Mouse (Mus musculus) liver, postnatal 0 days (tissue): ENCODE measurements around the gene Skint8.

Experiments used
- CTCF ChIP-seq: sonication (generic); IDR thresholded peaks from 2 replicates; pipeline ENCODE4 v1.5.1; 2016; ENCODE audit warnings: antibody characterized with exemption, low read depth
- EP300 ChIP-seq: IDR thresholded peaks from 2 replicates; pipeline ENCODE4 v1.6.1; 2016; ENCODE audit warnings: antibody characterized with exemption, low read depth, mild to moderate bottlenecking

DNA sequence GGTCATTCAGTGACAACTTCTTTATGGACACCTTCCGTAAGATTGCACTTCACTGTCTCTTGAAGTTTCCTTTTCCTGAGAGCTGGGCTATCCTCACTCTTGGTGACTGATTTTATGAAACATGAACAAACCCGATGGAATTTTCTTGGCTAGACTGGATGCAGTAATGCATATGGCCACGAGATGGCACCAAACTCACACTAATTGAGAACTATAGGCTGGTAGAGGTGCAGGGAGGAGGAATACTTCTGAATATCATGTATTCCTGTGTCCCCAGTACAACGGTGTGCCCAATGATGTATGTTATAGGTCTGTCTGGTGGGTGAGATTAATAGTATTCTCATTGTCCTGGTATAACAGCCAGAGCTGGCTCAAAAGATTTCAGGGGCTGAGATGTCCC lies 32.6 kb upstream of the Skint8 start:
- TF ChIP-seq EP300, result no peak
- TF ChIP-seq CTCF, result peak; percentile 86
